Mouse (Mus musculus) heart, adult 2 months (tissue): ENCODE measurements around the gene Gng8.

Experiments
- CTCF ChIP-seq: fragments of 200-600 bp; IDR thresholded peaks from 2 replicates; pipeline ENCODE4 v1.8.1; 2022; ENCODE audit warnings: antibody characterized with exemption, mild to moderate bottlenecking, moderate library complexity
- EP300 ChIP-seq: fragments of 200-500 bp; IDR thresholded peaks from 2 replicates; pipeline ENCODE4 v1.6.1; 2011; ENCODE audit warnings: low read depth, low read length, control low read depth; ENCODE audit not compliant: insufficient read depth
- POLR2A ChIP-seq: fragments of 200-500 bp; IDR thresholded peaks from 2 replicates; pipeline ENCODE4 v1.6.1; 2011; ENCODE audit warnings: mild to moderate bottlenecking, low read depth, low read length, control low read depth; ENCODE audit not compliant: insufficient read depth

- no peak for TF ChIP-seq POLR2A
- no peak for TF ChIP-seq CTCF
- TF ChIP-seq EP300 = no peak
Observed at GRCm38 (mm10) chr7:16940292-16940691, 48.7 kb downstream of the Gng8 start.
